Mouse (Mus musculus) heart, adult 2 months (tissue): ENCODE data around the gene Bcar3. TPM values are rescaled to one million over a fixed set of nuclear protein-coding genes. Genes with fewer than 3 reads are reported as not detected.
A peak's percentile ranks its signal among the peaks of the same experiment; 100 is the strongest.

Experiments
- DNase-seq, 2 experiments: peaks; one replicate each; pipeline ENCODE4 v3.0.0; 2021
- H3K27ac ChIP-seq: fragments of 200-600 bp; 2 replicates; pipeline ENCODE4 v1.8.1; 2022
- H3K27me3 ChIP-seq: fragments of 200-500 bp; 2 replicates; pipeline ENCODE4 v1.6.1; 2012; ENCODE audit warnings: mild to moderate bottlenecking, low read length, inconsistent platforms, mixed read lengths; ENCODE audit not compliant: control insufficient read depth, insufficient read depth
- H3K36me3 ChIP-seq: fragments of 200-500 bp; 2 replicates; pipeline ENCODE4 v1.6.1; 2012; ENCODE audit warnings: low read length, inconsistent platforms; ENCODE audit not compliant: control insufficient read depth, insufficient read depth
- H3K4me1 ChIP-seq: fragments of 200-500 bp; 2 replicates; pipeline ENCODE4 v1.6.1; 2011; ENCODE audit warnings: low read length; ENCODE audit not compliant: control insufficient read depth, insufficient read depth
- H3K4me3 ChIP-seq: fragments of 200-600 bp; 2 replicates; pipeline ENCODE4 v1.8.1; 2022
- H3K79me2 ChIP-seq: fragments of 200-500 bp; replicated peaks from 2 replicates; pipeline ENCODE4 v1.6.1; 2012; ENCODE audit warnings: mild to moderate bottlenecking, inconsistent platforms, low read length, moderate library complexity, mixed read lengths; ENCODE audit not compliant: control insufficient read depth, insufficient read depth
- H3K9ac ChIP-seq: fragments of 200-500 bp; 2 replicates; pipeline ENCODE4 v1.6.1; 2012; ENCODE audit warnings: low read depth, mild to moderate bottlenecking, control low read depth, inconsistent platforms, low read length, mixed read lengths
- CTCF ChIP-seq: fragments of 200-600 bp; IDR thresholded peaks from 2 replicates; pipeline ENCODE4 v1.8.1; 2022; ENCODE audit warnings: antibody characterized with exemption, mild to moderate bottlenecking, moderate library complexity
- EP300 ChIP-seq: fragments of 200-500 bp; IDR thresholded peaks from 2 replicates; pipeline ENCODE4 v1.6.1; 2011; ENCODE audit warnings: low read depth, low read length, control low read depth; ENCODE audit not compliant: insufficient read depth
- POLR2A ChIP-seq: fragments of 200-500 bp; IDR thresholded peaks from 2 replicates; pipeline ENCODE4 v1.6.1; 2011; ENCODE audit warnings: mild to moderate bottlenecking, low read depth, low read length, control low read depth; ENCODE audit not compliant: insufficient read depth
- WGBS: fragments of 180-500 bp; shearing (Covaris S2); methylation state at CpG from one replicate; pipeline ENCODE4 v1.1.7; 2018; 5-methylcytosine and 5-hydroxymethylcytosine counted together
- intact Hi-C: fragments of 180-260 bp; cut with DNase I; formaldehyde crosslinking; loops from one replicate; pipeline ENCODE4 v1.15.1; 2025
- polyA plus RNA-seq: library from polyadenylated mRNA; depleted of rRNA; stranded (reverse); fragments of >200 nt; gene quantifications from 2 replicates; pipeline ENCODE4 v1.2.3, GENCODE M21; 2012
- total RNA-seq, 2 experiments: library from RNA; stranded (reverse); gene quantifications; 2 replicates each; pipeline ENCODE4 v1.2.3; 2021

The Bcar3 gene
- total and polyA plus RNA-seq, 3 experiments, result 4.7 to 10.2 (median 7.5) TPM

- WGBS, result 53% methylated on average over 11 of the region's 11 CpGs
- no peaks in the 10 kb centered on the region for H3K27me3 ChIP-seq
Measured at GRCm38 (mm10) chr3:122473523-122474034, 179.6 kb downstream of the Bcar3 start.

GRCm38 (mm10) chr3:122474067-122474466 is 180.1 kb downstream of the Bcar3 start:
- H3K4me1 ChIP-seq, result peaks cover 13% of the 10 kb centered on the region
- no peak overlapping the region for H3K9ac ChIP-seq
- TF ChIP-seq EP300 (peak; percentile 74; the same call in 1 of the 2 replicates), CTCF (no peak), POLR2A (no peak)
- H3K36me3 ChIP-seq, result no peaks in the 10 kb centered on the region
- DNase-seq, result peak; percentile 61 to 77
- H3K79me2 ChIP-seq, result no peaks in the 10 kb centered on the region
- H3K4me3 ChIP-seq, result no peak overlapping the region
- WGBS, result under 1% methylated on average over 5 of the region's 5 CpGs
- intact Hi-C loops, result no loop called here
- H3K27me3 ChIP-seq, result no peaks in the 10 kb centered on the region
- peak overlapping the region; percentile 38 for H3K27ac ChIP-seq

More at GRCm38 (mm10) chr3:122473523-122474034, 179.6 kb downstream of the Bcar3 start:
- Histone ChIP-seq H3K27ac (peak overlapping the region; percentile 38), H3K79me2 (no peaks in the 10 kb centered on the region), H3K9ac (no peak overlapping the region), H3K4me3 (no peak overlapping the region), H3K36me3 (no peaks in the 10 kb centered on the region), H3K4me1 (peaks cover 13% of the 10 kb centered on the region)
- TF ChIP-seq EP300 (no peak), CTCF (no peak), POLR2A (no peak)
- intact Hi-C loops, result no loop called here
- no peak for DNase-seq

GRCm38 (mm10) chr3:122474796-122475195 is 180.9 kb downstream of the Bcar3 start:
- Histone ChIP-seq H3K4me1 (peaks cover 13% of the 10 kb centered on the region), H3K9ac (no peak overlapping the region), H3K27ac (no peak overlapping the region; the same call in 1 of the 2 replicates), H3K36me3 (no peaks in the 10 kb centered on the region), H3K79me2 (no peaks in the 10 kb centered on the region), H3K4me3 (no peak overlapping the region), H3K27me3 (no peaks in the 10 kb centered on the region)
- TF ChIP-seq EP300, result no peak
- no peak for TF ChIP-seq CTCF
- no peak for TF ChIP-seq POLR2A
- 50% methylated on average over 4 of the region's 4 CpGs for WGBS
- intact Hi-C loops, result no loop called here
- no peak for DNase-seq

- whole genome bisulfite sequencing, result 84% methylated on average over 1 of the region's 1 CpGs
- Histone ChIP-seq H3K27me3 (no peaks in the 10 kb centered on the region), H3K9ac (no peak overlapping the region), H3K4me1 (peaks cover 13% of the 10 kb centered on the region), H3K27ac (no peak overlapping the region), H3K79me2 (no peaks in the 10 kb centered on the region), H3K4me3 (no peak overlapping the region), H3K36me3 (no peaks in the 10 kb centered on the region)
- TF ChIP-seq EP300 (no peak), POLR2A (no peak), CTCF (no peak)
- DNase-seq, result no peak
- intact Hi-C loops, result no loop called here
Measured at GRCm38 (mm10) chr3:122475735-122476134, 181.8 kb downstream of the Bcar3 start.

GRCm38 (mm10) chr3:122476656-122477055 is 182.7 kb downstream of the Bcar3 start:
- H3K4me3 ChIP-seq, result no peak overlapping the region
- no peak overlapping the region for H3K9ac ChIP-seq
- H3K36me3 ChIP-seq, result no peaks in the 10 kb centered on the region
- intact Hi-C loops, result no loop called here
- H3K79me2 ChIP-seq, result no peaks in the 10 kb centered on the region
- no peak for DNase-seq
- peaks cover 14% of the 10 kb centered on the region for H3K4me1 ChIP-seq
- no peak overlapping the region for H3K27ac ChIP-seq
- no peak for TF ChIP-seq CTCF
- no peak for TF ChIP-seq POLR2A
- no peak for TF ChIP-seq EP300
- 82% methylated on average over 3 of the region's 3 CpGs for WGBS
- H3K27me3 ChIP-seq, result no peaks in the 10 kb centered on the region

- no peaks in the 10 kb centered on the region for H3K36me3 ChIP-seq
- no peaks in the 10 kb centered on the region for H3K27me3 ChIP-seq
- DNase-seq, result no peak
- intact Hi-C loops, result no loop called here
- no peak overlapping the region for H3K27ac ChIP-seq
- 64% methylated on average over 8 of the region's 8 CpGs for WGBS
- H3K79me2 ChIP-seq, result no peaks in the 10 kb centered on the region
- H3K4me1 ChIP-seq, result peaks cover 16% of the 10 kb centered on the region
- TF ChIP-seq POLR2A, result no peak
- no peak for TF ChIP-seq CTCF
- TF ChIP-seq EP300, result no peak
- no peak overlapping the region for H3K4me3 ChIP-seq
- H3K9ac ChIP-seq, result no peak overlapping the region
Measured at GRCm38 (mm10) chr3:122477541-122477940, 183.6 kb downstream of the Bcar3 start.
